Mouse (Mus musculus) layer of hippocampus, postnatal 10 days (tissue): ENCODE measurements at regions not wholly inside any gene's neighbourhood (a gene's known extent, or its start where the extent isn't known, plus 50 kb on each side); places are given as distances from the start of the nearest gene placed in this dataset.

Experiments used
- DNase-seq, 2 experiments: peaks; one replicate each; pipeline ENCODE4 v3.0.0; 2021; ENCODE audit warnings: low spot score in 2 of 2

DNA sequence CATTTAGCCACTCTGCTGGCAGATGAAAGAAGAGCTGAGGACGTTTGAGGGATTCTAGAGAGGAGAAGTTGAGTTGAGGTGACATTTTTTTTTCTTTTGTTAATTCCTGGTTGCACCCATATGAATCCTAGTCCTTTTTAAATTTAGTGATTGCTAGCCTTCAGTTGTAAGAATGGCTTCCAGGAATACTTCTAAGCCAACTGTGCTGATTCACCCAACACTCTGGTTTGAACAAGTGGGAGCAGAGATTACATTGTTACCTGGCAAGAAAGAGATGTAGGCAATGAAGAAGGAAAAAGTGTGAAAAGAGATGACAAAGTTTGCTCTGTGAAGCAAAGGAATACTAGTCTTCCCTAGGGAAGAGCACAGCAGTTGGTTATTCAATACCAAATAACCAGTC is 261.1 kb upstream of the Kcnq5 start:
- no peak for DNase-seq

DNA sequence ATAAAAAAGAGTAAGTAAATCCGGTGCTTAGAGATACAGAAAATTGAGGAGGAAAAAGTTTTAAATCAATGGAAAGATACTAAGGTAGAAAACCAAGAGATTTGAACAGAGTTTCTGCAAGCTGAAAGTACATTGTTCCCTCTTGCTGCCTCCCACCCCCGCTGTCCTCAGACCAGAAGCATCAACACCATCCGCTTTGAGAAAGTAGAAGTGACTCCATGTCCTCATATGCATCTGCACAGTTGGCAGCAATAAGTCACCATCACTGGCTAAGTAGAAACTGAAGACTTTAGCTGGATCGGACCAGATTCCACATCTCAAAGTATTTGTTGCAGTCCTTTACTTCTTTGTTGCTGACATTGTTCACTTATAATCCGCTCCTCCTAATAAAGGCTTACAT is 250.1 kb upstream of the Kcnq5 start:
- no peak for DNase-seq

DNA sequence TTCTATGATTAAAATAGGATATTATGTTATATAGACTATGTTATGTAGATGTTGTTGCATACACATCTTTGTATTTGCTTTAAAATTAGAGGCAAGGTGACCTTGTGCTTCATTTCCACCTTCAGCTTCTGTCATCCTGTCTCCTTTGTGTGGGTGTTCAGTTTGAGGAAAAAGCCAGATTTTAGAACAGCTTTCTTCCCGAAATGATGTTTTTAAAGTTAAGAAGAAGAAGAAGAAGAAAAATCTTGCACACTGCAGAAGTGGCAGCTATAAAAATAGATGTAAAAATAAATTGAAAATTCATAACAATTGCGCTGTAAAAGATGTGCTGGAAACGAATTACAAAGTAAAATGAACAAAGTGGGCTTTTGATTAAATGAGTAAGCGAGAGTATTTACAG is 249.5 kb upstream of the Kcnq5 start:
- no peak for DNase-seq

DNA sequence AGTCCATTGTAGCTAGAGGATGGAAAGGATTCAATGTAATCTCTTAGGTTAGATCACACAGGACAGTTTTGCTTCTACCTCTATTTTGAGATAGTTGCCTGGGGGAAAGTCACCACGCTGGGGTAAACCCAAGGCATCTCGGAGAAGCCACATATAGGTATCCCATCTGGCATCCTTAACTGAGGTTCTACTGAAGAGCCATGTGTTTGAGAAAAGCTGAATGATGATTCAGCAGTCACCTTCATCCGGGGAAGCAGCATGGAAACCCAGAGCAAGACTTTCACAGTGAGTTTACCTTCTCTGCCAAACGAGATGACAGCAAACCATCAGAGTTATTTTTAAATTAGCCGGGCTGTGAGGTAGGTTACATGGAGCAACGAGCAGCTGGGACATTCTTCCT is 248.9 kb upstream of the Kcnq5 start:
- DNase-seq = no peak

DNA sequence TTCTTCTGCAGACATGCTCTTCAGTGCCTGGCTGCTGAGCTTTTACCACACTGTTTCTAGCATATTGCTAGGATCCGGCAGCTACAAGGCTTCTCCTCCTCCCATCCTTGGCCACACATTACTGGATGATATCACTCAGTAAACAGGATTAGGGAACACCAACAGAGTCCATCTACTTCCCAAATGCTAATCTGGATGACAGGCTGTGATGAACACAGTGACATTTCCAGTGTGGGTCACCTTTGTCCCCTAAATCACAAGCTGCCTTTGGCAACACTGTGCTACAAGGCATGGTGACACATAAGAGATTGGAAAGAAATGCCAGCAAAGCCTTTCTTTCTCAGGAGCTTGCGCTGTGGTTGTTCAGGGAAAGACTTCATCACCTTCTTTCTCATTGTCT is 246.5 kb upstream of the Kcnq5 start:
- no peak for DNase-seq

DNA sequence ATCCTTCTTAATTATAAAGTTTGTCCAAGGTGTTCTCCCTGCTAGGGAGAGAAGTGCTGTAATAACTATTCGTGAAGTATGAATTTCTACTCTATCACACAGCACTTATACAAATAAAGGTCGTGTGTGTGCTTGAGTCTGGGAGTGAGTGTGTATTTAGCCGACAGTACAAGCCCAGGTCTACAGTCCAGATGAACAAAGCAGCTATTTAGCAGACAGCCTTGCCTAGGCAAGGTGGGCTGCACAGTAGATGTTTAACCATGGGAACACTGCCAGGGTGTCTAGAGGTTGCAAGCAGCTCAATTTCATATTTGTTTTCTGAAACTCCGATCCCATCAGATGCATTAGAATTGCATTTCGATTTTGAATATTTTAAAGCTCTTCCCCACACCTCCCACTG is 245.2 kb upstream of the Kcnq5 start:
- DNase-seq = no peak

DNA sequence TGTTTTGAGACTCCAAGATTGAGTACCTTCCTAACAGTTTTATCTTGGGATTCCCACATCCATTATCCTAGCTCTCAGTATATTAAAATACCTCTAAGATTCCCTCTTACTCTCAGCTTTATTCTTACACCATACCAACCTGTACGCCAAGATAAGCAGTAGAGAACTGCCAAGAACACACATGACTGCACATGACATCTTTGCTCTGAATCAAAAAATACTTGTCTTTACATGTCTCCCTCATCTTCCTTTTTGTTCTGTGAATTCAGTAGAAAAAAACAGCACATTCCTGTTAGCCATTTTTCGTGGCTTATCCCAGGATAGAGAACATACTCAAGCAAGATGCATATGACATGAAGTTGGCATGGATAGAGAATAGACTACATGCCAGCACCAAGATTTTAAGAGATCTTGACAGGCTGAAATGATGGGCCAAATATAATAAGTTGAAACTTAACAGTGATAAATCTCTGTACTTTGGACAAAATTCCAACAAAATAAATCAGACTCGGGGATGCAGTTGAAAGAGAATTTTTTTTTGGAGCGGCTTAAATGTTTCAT is 206.0 kb upstream of the Kcnq5 start:
- no peak for DNase-seq

DNA sequence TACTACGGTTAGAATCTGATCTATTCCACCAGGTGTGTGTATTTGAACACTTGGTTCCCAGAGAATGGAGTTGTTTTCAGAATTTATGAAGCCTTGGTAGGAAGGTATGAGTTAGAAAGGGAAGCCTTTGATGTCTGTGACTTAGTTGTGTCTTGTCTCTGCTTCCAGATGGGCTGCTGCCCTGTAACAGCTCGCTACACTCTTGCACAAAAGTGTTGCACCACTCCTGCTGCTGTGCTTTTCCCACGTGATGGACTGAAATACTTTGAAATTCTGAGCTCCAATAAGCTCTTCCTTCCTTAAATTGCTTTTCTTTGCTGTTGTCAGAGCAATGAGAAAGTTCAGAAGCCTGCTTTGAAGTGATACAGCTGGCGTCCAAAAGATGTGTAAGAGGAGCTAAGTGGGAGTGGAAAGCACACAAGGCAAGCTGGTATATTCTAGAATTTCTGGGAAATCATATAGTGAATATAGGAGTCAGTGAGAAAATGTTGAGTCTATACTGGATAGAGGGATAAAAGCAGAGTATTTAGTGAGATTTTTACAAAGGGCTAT is 174.9 kb upstream of the Kcnq5 start:
- no peak for DNase-seq

DNA sequence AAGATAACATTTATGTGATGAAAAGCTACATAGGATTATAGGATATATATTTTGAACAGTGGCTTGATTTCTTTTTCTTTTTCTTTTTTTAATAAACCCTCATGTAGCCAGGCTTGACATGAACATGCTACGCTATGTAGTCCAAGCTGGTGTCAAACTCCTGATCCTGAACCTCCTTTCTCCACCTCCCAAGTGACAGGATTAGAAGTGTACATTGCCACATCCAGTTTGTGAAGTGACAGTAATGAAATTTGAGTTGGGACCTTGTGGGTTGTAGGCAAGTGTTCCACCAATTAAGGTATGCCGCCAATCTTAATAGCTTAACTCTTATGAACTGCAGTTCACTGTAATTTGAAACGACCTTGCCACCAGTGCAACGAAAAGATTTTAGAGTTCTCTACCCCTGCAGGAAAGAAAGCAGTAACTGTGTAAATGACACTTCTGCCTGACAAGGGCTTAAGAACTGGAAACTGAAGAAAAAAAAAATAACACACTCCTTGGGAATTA is 156.6 kb upstream of the Kcnq5 start:
- DNase-seq = no peak

DNA sequence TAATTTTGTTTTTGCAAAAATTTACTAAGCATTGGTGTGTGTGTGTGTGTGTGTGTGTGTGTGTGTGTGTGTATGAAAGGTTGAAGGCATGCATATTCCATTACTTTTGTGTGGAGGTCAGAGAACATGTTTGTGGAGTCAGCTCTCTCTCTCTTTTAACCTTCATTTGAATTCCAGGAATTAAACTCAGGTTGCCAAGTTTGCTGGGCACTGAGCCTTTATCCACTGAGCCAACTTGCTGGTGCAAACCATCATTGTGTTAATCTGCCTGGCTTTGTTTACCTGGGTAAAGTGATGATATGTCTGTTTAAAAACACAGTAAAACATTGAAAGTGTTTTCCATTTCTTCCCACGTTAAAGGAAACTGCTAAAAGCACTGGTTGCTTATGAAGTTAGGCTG is 154.7 kb upstream of the Kcnq5 start:
- DNase-seq = peak; percentile 12 to 28

DNA sequence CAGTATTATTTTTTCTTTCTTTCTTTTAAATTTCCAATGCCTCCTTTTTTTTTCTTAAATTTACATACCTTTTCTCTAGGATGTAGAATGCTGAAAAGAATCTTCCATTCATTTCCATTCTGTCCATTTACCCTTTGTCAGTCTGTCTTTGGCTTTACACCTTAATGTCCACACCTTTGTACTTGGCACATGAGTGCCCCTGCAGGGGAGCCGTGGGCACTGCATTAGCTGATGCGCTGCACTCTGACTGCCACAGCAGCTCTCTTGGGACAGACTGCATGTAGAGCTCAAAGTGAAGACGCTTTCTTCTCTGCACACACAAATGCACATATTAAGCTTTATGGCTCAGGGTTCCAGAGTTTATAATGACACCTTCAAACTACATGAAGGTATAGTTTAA is 143.8 kb upstream of the Kcnq5 start:
- DNase-seq = no peak

DNA sequence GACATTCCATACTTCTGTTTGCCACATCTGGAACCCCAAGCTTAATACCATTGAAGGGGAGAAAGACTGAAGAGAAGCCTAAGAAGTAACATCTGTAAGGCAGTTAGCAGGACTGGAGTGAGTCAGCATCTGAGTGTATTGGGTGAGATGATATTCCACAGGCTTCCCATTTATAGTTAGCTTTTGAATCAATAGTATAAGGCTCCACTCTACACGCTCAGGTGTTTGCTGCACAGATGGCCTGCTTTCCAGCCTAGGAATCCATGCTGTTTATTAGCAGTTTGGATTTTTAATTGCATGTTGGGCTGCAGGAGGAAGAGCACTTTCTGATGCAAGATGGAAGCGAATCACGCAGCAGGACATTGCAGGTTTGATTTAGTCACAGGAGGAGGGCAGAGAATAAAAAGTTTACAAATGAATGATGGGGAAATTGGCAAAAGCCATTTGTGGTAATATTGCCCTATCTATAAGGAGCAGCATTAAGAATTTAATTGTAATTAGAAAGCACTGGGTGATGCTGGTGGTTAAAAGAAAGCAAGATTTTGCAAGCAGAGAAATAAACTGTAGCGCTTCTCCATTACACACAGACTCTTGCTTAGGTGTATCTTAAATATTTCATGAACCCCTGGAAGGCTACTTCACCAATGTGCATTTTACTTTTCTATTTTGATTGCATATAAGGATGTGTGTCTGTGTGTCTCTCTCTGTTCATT is 109.8 kb upstream of the Kcnq5 start:
- DNase-seq = no peak

DNA sequence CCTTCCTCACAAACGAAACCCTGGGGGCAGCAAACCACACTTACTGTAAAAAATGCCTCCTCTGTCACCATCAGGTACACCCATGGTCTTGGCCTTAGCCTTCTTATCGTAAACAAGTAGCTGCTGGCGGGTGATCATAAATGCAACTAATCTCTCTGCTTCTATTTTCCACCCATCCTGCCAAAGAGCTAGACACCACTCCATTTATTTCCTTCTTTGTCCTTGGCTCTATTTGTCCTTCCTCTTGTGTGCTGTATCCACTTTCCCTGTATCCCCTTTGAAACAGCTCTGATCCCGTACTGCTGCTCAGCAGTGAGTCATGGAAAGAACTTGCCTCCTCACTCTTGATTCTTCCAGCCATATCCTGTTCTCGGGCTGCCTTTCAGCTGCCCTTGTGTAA is 108.3 kb upstream of the Kcnq5 start:
- DNase-seq = no peak
